Mouse (Mus musculus) testis, adult 2 months (tissue): ENCODE results near the gene Ufsp2.

Source experiments
- CTCF ChIP-seq: fragments of 200-500 bp; IDR thresholded peaks from 2 replicates; pipeline ENCODE4 v1.5.1; 2012; ENCODE audit warnings: low read depth, mild to moderate bottlenecking, inconsistent platforms, low read length, moderate library complexity; ENCODE audit not compliant: control insufficient read depth, insufficient read depth, insufficient replicate concordance
- POLR2A ChIP-seq: fragments of 200-500 bp; IDR thresholded peaks from 2 replicates; pipeline ENCODE4 v1.6.1; 2012; ENCODE audit warnings: low read depth, mild to moderate bottlenecking, inconsistent platforms, low read length, moderate library complexity; ENCODE audit not compliant: control insufficient read depth

GRCm38 (mm10) chr8:45950622-45951021 is 24.7 kb upstream of the Ufsp2 start:
- TF ChIP-seq CTCF = no peak
- TF ChIP-seq POLR2A = no peak
